Mouse (Mus musculus) midbrain, embryonic 14.5 days (tissue): ENCODE measurements around the gene Blmh. TPM values are rescaled to one million over a fixed set of nuclear protein-coding genes. Genes with fewer than 3 reads are reported as not detected.

Experiments
- ATAC-seq: fragments of 200-750 bp; cut with Nextera tagmentation; 2 replicates; pipeline ENCODE4 v1.8.0; 2017; ENCODE audit warnings: moderate number of reproducible peaks, moderate library complexity; ENCODE audit not compliant: low FRiP score, low TSS enrichment
- DNase-seq: peaks from one replicate; pipeline ENCODE4 v3.0.0-alpha.2; 2015
- H3K27ac ChIP-seq: fragments of 300-500 bp; sonication (generic); replicated peaks from 2 replicates; pipeline ENCODE4 v1.5.1; 2014; ENCODE audit warnings: mild to moderate bottlenecking, low read depth, low read length, moderate library complexity
- H3K27me3 ChIP-seq: fragments of 300-500 bp; sonication (generic); 2 replicates; pipeline ENCODE4 v1.6.1; 2014; ENCODE audit warnings: low read length, control low read depth, mixed read lengths; ENCODE audit not compliant: control insufficient read depth, insufficient read depth
- H3K36me3 ChIP-seq: fragments of 300-500 bp; sonication (generic); 2 replicates; pipeline ENCODE4 v1.6.1; 2014; ENCODE audit warnings: low read length, control low read depth; ENCODE audit not compliant: control insufficient read depth, insufficient read depth
- H3K4me1 ChIP-seq: fragments of 300-500 bp; sonication (generic); 2 replicates; pipeline ENCODE4 v1.6.1; 2014; ENCODE audit warnings: mild to moderate bottlenecking, antibody characterized with exemption, low read length, control low read depth; ENCODE audit not compliant: control insufficient read depth, insufficient read depth
- H3K4me2 ChIP-seq: fragments of 300-500 bp; sonication (generic); 2 replicates; pipeline ENCODE4 v1.6.1; 2014; ENCODE audit warnings: mild to moderate bottlenecking, low read length, moderate library complexity
- H3K4me3 ChIP-seq: fragments of 300-500 bp; sonication (generic); replicated peaks from 2 replicates; pipeline ENCODE4 v1.5.1; 2014; ENCODE audit warnings: low read depth, low read length
- H3K9ac ChIP-seq: fragments of 300-500 bp; sonication (generic); replicated peaks from 2 replicates; pipeline ENCODE4 v1.6.1; 2014; ENCODE audit warnings: mild to moderate bottlenecking, low read length, moderate library complexity
- H3K9me3 ChIP-seq: fragments of 300-500 bp; sonication (generic); 2 replicates; pipeline ENCODE4 v1.6.1; 2016; ENCODE audit warnings: low read length, control low read depth, mixed read lengths; ENCODE audit not compliant: control insufficient read depth
- WGBS: fragments of 180-500 bp; shearing (Covaris S2); extraction: QIAGEN DNeasy Blood & Tissue Kit; methylation state at CpG from one replicate; pipeline ENCODE4 v1.1.7; 2014; 5-methylcytosine and 5-hydroxymethylcytosine counted together
- polyA plus RNA-seq: library from polyadenylated mRNA; unstranded; fragments of >200 nt; fragmentation: Nextera tagmentation; extraction: Ambion mirVana; gene quantifications from 2 replicates; pipeline ENCODE4 v1.2.1, GENCODE M21; 2014

The Blmh gene
- 113 and 136 TPM in 2 replicates for polyA plus RNA-seq

DNA sequence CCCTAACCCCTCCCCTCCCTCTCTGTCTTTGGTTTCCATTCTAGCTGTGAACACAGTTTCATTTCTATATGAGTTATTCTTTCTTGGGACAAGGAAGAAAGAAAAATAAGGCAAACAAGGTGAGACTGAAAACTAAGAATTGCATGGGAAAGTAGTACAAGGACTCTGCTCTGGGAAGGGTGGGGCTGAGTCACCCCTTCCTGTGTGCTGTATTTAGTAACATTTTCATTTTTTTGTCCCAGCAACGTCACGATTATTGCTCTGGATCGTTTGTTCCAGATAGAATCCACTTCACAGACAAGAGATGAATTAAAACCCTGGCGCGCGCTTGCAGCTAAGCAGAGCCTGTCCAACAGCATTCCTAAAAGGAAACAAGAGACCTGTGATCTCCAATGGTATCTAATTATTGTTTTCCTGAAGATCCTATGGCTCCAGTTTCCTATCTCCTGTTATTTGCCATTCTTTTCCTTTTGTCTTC lies at the start of gene Blmh:
Gene Blmh, plus strand, starts transcription at position 51 of the 478 bp plus-strand sequence.
- 87% methylated on average over 6 of the region's 6 CpGs for WGBS
- H3K27me3 ChIP-seq, result no peaks in the 10 kb centered on the region
- H3K4me1 ChIP-seq, result no peaks in the 10 kb centered on the region
- no peak for ATAC-seq
- no peaks in the 10 kb centered on the region for H3K9me3 ChIP-seq
- H3K4me3 ChIP-seq, result no peak within 1 kb of the TSS
- no peak within 1 kb of the TSS for H3K27ac ChIP-seq
- no peaks in the 10 kb centered on the region for H3K36me3 ChIP-seq
- no peak within 1 kb of the TSS for H3K4me2 ChIP-seq
- H3K9ac ChIP-seq, result no peak within 1 kb of the TSS
- DNase-seq, result no peak

DNA sequence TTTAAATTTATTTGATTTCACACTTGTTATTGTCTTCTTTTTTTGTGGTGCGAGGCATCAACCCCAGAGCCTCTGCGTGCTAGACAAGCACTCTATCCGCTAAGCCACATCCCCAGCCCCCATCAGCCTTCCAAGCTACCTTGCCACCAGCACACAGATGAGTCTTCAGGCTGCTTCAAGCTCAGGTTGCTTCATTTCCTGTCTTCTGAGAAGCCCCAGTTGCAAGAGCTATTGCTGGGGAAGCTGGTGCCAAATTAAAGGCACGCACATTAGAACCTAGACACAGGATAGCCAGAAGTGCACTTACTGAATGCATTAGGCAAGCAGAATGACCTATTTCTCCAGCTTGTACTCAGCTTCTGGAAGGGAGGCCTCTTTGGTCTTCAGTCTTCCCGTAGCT lies 44.8 kb upstream of the Blmh start:
- Histone ChIP-seq H3K4me3 (no peak overlapping the region), H3K9me3 (no peaks in the 10 kb centered on the region), H3K27me3 (no peaks in the 10 kb centered on the region), H3K27ac (no peak overlapping the region), H3K4me1 (no peaks in the 10 kb centered on the region), H3K9ac (no peak overlapping the region), H3K4me2 (no peak overlapping the region), H3K36me3 (no peaks in the 10 kb centered on the region)
- no peak for DNase-seq
- ATAC-seq, result no peak
- WGBS, result 81% methylated on average over 5 of the region's 5 CpGs

DNA sequence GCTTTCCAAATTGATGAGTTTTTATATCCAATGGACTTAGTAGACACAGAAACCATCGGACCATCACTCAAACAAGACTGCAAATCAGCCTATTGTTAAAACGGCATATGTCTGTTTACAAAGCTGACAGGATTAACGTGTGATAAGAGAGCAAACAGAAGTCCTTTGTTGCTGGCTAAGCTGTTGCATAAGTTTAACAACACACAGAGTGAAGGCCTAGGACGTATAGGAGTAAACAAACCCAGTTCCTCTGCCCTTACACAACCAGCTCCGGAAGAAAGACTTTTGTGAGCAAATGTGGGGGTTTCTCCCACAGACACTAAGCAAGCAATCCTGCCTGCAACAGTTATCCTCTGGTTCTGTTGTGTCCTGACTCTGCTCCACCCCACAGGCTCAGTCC lies 40.2 kb upstream of the Blmh start:
- no peak overlapping the region for H3K27ac ChIP-seq
- H3K9me3 ChIP-seq, result no peaks in the 10 kb centered on the region
- 28% methylated on average over 5 of the region's 5 CpGs for WGBS
- H3K36me3 ChIP-seq, result no peaks in the 10 kb centered on the region
- no peaks in the 10 kb centered on the region for H3K4me1 ChIP-seq
- no peak for DNase-seq
- H3K27me3 ChIP-seq, result no peaks in the 10 kb centered on the region
- ATAC-seq, result no peak
- H3K9ac ChIP-seq, result no peak overlapping the region
- H3K4me2 ChIP-seq, result no peak overlapping the region
- H3K4me3 ChIP-seq, result no peak overlapping the region

DNA sequence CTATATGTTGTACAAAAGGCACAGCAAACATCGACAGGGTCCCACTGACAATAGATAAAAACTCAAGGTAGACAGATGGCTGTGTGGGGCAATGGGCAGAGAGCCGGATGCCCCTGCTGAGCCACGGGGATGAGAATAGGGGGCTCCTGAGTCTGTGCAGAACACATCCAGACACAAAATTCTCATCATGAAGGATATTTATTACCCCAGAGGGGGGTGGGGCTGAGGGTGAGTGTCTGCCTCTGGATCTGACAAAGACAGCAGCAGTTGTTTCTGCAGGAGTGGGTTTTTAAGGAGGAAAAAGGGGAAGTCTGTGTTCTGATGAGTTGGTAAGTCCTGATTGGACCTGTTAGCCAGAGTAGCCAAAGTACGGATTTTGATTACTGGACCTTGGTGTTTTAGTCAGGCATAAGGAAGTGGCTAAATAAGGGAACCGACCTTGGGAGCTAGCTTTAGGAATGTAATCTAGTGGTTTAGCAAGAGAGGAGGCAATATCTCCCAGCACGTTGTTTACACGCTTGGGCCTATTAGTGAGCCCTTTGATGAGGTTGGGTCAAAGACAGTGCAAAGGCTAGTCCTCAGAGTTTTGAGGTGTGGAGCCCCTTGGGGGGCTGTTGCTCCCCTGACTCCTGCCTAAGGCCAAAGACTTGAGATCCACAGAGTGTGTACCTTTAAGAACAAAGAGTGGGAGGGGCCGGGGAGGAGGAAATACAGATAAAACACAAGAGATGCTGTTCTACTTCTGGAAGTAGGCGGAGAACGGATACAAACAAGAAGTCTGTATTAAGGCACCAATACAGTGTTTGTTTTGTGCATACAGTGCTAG lies 35.1 kb upstream of the Blmh start:
- no peak overlapping the region for H3K9ac ChIP-seq
- no peaks in the 10 kb centered on the region for H3K4me1 ChIP-seq
- H3K4me2 ChIP-seq, result no peak overlapping the region
- H3K36me3 ChIP-seq, result no peaks in the 10 kb centered on the region
- DNase-seq (no peak), ATAC-seq (no peak)
- no peaks in the 10 kb centered on the region for H3K27me3 ChIP-seq
- no peaks in the 10 kb centered on the region for H3K9me3 ChIP-seq
- 82% methylated on average over 10 of the region's 10 CpGs for WGBS
- no peak overlapping the region for H3K27ac ChIP-seq
- H3K4me3 ChIP-seq, result no peak overlapping the region

DNA sequence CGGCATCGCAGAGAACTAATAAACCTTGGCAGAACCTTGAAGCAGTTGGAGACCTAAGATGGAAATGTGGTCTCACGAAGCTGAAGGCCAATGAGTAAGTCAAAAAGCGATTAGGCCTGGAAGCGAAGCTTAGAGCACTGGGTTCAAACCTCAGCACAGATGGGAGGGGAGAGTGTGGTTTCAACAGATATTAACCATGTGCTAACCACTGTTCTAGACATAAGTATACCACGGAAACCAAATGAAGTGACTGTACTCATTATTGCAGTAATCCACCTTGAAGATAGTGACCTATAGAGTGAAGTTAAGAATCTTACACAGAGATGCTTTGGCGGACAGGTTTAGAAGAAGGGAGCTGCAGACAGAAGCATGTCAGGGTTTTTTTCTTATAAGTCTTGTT lies 33.4 kb upstream of the Blmh start:
- H3K9ac ChIP-seq, result no peak overlapping the region
- no peak for ATAC-seq
- H3K36me3 ChIP-seq, result no peaks in the 10 kb centered on the region
- no peaks in the 10 kb centered on the region for H3K9me3 ChIP-seq
- H3K4me1 ChIP-seq, result no peaks in the 10 kb centered on the region
- no peak overlapping the region for H3K27ac ChIP-seq
- WGBS, result 92% methylated on average over 7 of the region's 7 CpGs
- H3K4me3 ChIP-seq, result no peak overlapping the region
- H3K4me2 ChIP-seq, result no peak overlapping the region
- no peak for DNase-seq
- no peaks in the 10 kb centered on the region for H3K27me3 ChIP-seq

DNA sequence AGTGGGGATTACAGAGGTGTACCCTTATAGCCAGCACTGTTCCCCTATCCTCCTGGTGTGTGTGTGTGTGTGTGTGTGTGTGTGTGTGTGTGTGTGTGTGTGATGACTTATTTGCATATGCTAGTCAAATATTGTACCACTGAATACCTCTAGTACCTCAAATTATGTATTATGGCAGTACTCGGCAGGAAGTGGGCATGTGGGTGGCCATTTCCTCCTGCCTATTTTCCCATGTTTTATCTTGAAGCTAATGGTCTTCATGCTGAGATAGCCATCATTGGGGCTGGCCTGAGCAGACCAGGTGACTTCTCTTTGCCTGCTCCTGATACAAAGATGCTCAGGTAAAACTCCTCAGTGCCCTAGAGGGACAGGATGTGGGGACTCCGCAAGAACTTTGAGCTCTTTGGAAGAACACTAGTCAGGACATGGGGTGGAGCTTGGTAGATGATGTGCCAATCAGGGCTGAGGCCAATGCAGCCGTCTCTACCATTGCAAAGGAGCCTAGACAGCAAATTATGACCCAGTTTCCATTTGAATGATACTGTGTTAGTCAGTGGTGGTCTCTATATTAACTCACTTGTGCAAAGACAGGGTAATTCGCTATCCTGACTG lies 32.8 kb upstream of the Blmh start:
- 88% methylated on average over 4 of the region's 4 CpGs for WGBS
- DNase-seq (no peak), ATAC-seq (no peak)

DNA sequence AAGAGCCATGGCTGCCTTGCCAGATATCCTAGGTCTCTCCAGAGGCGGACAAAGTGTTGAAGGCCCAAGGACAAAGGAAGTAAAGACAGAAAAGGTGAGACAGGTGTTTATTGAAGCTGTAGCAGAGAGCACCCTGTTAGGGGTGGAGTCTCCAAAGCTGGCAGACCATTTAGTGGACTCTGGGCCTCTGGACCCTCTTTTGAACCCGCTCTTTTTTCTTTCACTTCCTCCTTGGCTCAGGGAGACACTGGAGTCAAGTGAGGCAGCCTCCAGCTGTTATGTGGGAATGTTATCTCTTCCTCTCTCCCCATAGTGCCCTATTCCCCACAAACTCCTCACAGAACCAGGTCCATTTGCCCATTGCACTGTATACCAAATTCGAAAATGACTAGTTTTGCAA lies 31.6 kb upstream of the Blmh start:
- ATAC-seq, result no peak
- Histone ChIP-seq H3K9ac (no peak overlapping the region), H3K4me1 (no peaks in the 10 kb centered on the region), H3K36me3 (no peaks in the 10 kb centered on the region), H3K27me3 (no peaks in the 10 kb centered on the region), H3K4me3 (no peak overlapping the region), H3K4me2 (no peak overlapping the region), H3K27ac (no peak overlapping the region), H3K9me3 (no peaks in the 10 kb centered on the region)
- whole genome bisulfite sequencing, result 86% methylated on average over 3 of the region's 3 CpGs
- DNase-seq, result no peak

More for the DNA sequence above, 32.8 kb upstream of the Blmh start:
- Histone ChIP-seq H3K36me3 (no peaks in the 10 kb centered on the region), H3K27me3 (no peaks in the 10 kb centered on the region), H3K4me1 (no peaks in the 10 kb centered on the region), H3K9me3 (no peaks in the 10 kb centered on the region), H3K27ac (no peak overlapping the region), H3K9ac (no peak overlapping the region), H3K4me2 (no peak overlapping the region), H3K4me3 (no peak overlapping the region)

DNA sequence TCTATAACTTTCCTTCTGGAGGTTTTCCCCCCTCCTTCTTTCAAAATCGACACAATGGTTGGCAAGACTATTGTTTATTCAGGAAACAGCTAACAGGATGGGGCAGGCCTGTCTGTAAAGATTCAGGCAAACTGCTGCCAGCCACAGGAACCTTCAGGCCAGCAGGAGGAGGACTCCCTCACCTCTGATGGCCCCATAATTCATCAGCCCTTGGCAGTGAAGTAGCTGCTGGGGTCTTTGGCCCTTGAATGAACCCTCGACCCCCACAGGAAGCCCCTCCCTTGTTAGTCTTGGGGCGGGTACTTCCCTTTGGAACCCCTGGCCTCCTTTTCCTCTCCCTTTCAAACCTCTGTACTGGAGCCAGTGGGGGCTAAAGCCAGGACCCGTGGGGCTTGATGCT lies 31.0 kb upstream of the Blmh start:
- 54% methylated on average over 4 of the region's 4 CpGs for WGBS
- Histone ChIP-seq H3K9me3 (no peaks in the 10 kb centered on the region), H3K27me3 (no peaks in the 10 kb centered on the region), H3K36me3 (no peaks in the 10 kb centered on the region), H3K4me2 (no peak overlapping the region), H3K9ac (no peak overlapping the region), H3K27ac (no peak overlapping the region), H3K4me1 (no peaks in the 10 kb centered on the region), H3K4me3 (no peak overlapping the region)
- DNase-seq (no peak), ATAC-seq (no peak)

DNA sequence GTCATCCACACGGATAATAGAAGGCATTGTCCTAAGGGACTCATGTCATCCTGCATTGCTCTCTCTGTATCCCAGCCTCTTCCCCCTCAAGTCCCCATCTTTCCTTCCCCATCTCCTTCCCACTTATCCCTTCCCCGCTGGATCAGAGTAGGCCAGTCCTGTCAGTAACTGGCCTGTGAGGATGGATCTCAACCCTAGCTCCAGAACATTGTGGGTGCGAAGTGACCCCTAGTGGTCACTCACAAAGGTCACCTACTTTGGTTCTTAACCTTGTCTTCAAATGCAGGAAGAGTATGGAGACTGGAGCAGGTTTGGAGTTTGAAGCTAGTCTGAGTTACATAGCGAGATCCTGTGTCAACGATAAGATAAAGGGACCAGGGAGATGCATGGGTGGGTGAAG lies 30.4 kb upstream of the Blmh start:
- Histone ChIP-seq H3K9ac (no peak overlapping the region), H3K4me3 (no peak overlapping the region), H3K9me3 (no peaks in the 10 kb centered on the region), H3K27me3 (no peaks in the 10 kb centered on the region), H3K36me3 (no peaks in the 10 kb centered on the region), H3K27ac (no peak overlapping the region), H3K4me1 (no peaks in the 10 kb centered on the region), H3K4me2 (no peak overlapping the region)
- WGBS, result 38% methylated on average over 5 of the region's 5 CpGs
- ATAC-seq (no peak), DNase-seq (peak; percentile 78)
